Mouse (Mus musculus) bone marrow, adult 2 months (tissue): ENCODE measurements around the gene Gm29094.
"Not testable (repeated sequence)": the region's sequence is repeated elsewhere in the genome, so short reads cannot be mapped to it uniquely, and the experiment has no call there.

Experiments
- CTCF ChIP-seq: fragments of 200-500 bp; IDR thresholded peaks from 2 replicates; pipeline ENCODE4 v1.5.1; 2011; ENCODE audit warnings: low read length, control low read depth; ENCODE audit not compliant: control insufficient read depth, insufficient read depth
- POLR2A ChIP-seq: fragments of 200-500 bp; IDR thresholded peaks from 2 replicates; pipeline ENCODE4 v1.6.1; 2011; ENCODE audit warnings: low read depth, mild to moderate bottlenecking, control low read depth, low read length, borderline replicate concordance; ENCODE audit not compliant: control insufficient read depth

- TF ChIP-seq CTCF, POLR2A: not testable (repeated sequence)
Observed at GRCm38 (mm10) chr9:89230897-89231497, 31.8 kb downstream of the Gm29094 start.
